Mouse (Mus musculus): ENCODE results near the gene Slc37a4. TPM values are rescaled to one million over a fixed set of nuclear protein-coding genes. Genes with fewer than 3 reads are reported as not detected.
"Not testable (repeated sequence)": the region's sequence is repeated elsewhere in the genome, so short reads cannot be mapped to it uniquely, and the experiment has no call there.

Slc37a4 gene
- polyA plus RNA-seq, 1 experiment from 2014 or later: 31.1 TPM

- Histone ChIP-seq H3K4me1 (peaks cover 11% of the 10 kb centered on the region; the same call in 1 of the 2 replicates), H3K4me3 (replicated peaks) (no peak overlapping the region), H3K9me3 (no peaks in the 10 kb centered on the region), H3K4me2 (no peak overlapping the region), H3K27me3 (replicated peaks) (no peaks in the 10 kb centered on the region), H3K27ac (no peak overlapping the region), H3K9ac (no peak overlapping the region), H3K36me3 (peaks cover under 1% of the 10 kb centered on the region; the same call in 1 of the 2 replicates)
- 83% methylated on average over 6 of the region's 6 CpGs for WGBS
- no peak for ATAC-seq (ENCODE audit: insufficient read depth, low FRiP score, low read depth)
Observed at GRCm38 (mm10) chr9:44376141-44376540, 20.5 kb upstream of the Slc37a4 start.

- H3K9me3 ChIP-seq; H3K27ac ChIP-seq; H3K4me2 ChIP-seq; H3K9ac ChIP-seq; H3K27me3 ChIP-seq (replicated peaks); ATAC-seq (ENCODE audit: insufficient read depth, low FRiP score, low read depth); H3K4me3 ChIP-seq (replicated peaks): not testable (repeated sequence)
- Histone ChIP-seq H3K4me1 (peaks cover 14% of the 10 kb centered on the region; the same call in 1 of the 2 replicates), H3K36me3 (peaks cover 13% of the 10 kb centered on the region)
- 84% methylated on average over 2 of the region's 2 CpGs for WGBS
Observed at GRCm38 (mm10) chr9:44377335-44377734, 19.3 kb upstream of the Slc37a4 start.

GRCm38 (mm10) chr9:44378153-44378730 is 18.4 kb upstream of the Slc37a4 start:
- peak overlapping the region; percentile 56; the same call in 1 of the 2 replicates for H3K9ac ChIP-seq
- peaks cover 14% of the 10 kb centered on the region; the same call in 1 of the 2 replicates for H3K4me1 ChIP-seq
- peak overlapping the region; percentile 83 for H3K27ac ChIP-seq
- peak overlapping the region; percentile 78 for H3K4me3 ChIP-seq (replicated peaks)
- H3K27me3 ChIP-seq (replicated peaks): no peaks in the 10 kb centered on the region
- H3K4me2 ChIP-seq: peak overlapping the region; percentile 66
- H3K9me3 ChIP-seq: no peaks in the 10 kb centered on the region
- 77% methylated on average over 5 of the region's 5 CpGs for WGBS
- peaks cover 22% of the 10 kb centered on the region for H3K36me3 ChIP-seq
- ATAC-seq (ENCODE audit: insufficient read depth, low FRiP score, low read depth): no peak

- WGBS: under 1% methylated on average over 83 of the region's 83 CpGs
- Histone ChIP-seq H3K27ac (peak within 1 kb of the TSS; percentile 83), H3K27me3 (replicated peaks) (no peaks in the 10 kb centered on the region), H3K36me3 (peaks cover 32% of the 10 kb centered on the region), H3K4me2 (peak within 1 kb of the TSS; percentile 80), H3K4me3 (replicated peaks) (peak within 1 kb of the TSS; percentile 78), H3K9me3 (no peaks in the 10 kb centered on the region), H3K4me1 (peaks cover 14% of the 10 kb centered on the region; the same call in 1 of the 2 replicates), H3K9ac (peak within 1 kb of the TSS; percentile 86)
- ATAC-seq (ENCODE audit: insufficient read depth, low FRiP score, low read depth): peak; percentile 97
Observed at GRCm38 (mm10) chr9:44379054-44379834, 17.4 kb upstream of the Slc37a4 start, which contains the start of gene Hyou1. Hyou1 (plus strand) TSS chr9:44379490.

GRCm38 (mm10) chr9:44379862-44380261 is 16.8 kb upstream of the Slc37a4 start:
- H3K4me3 ChIP-seq (replicated peaks): peak overlapping the region; percentile 78
- no peaks in the 10 kb centered on the region for H3K9me3 ChIP-seq
- no peaks in the 10 kb centered on the region for H3K27me3 ChIP-seq (replicated peaks)
- H3K36me3 ChIP-seq: peaks cover 38% of the 10 kb centered on the region
- ATAC-seq (ENCODE audit: insufficient read depth, low FRiP score, low read depth): no peak
- H3K9ac ChIP-seq: peak overlapping the region; percentile 86
- peak overlapping the region; percentile 78 for H3K27ac ChIP-seq
- 3% methylated on average over 15 of the region's 15 CpGs for WGBS
- H3K4me1 ChIP-seq: peaks cover 14% of the 10 kb centered on the region; the same call in 1 of the 2 replicates
- peak overlapping the region; percentile 80 for H3K4me2 ChIP-seq

GRCm38 (mm10) chr9:44384596-44384995 is 12.1 kb upstream of the Slc37a4 start:
- Histone ChIP-seq H3K4me1 (peaks cover 14% of the 10 kb centered on the region; the same call in 1 of the 2 replicates), H3K36me3 (peaks cover 79% of the 10 kb centered on the region), H3K27me3 (replicated peaks) (no peaks in the 10 kb centered on the region), H3K9me3 (no peaks in the 10 kb centered on the region), H3K4me3 (replicated peaks) (no peak overlapping the region), H3K4me2 (no peak overlapping the region), H3K9ac (no peak overlapping the region), H3K27ac (no peak overlapping the region)
- ATAC-seq (ENCODE audit: insufficient read depth, low FRiP score, low read depth): no peak
- WGBS: 88% methylated on average over 13 of the region's 13 CpGs

GRCm38 (mm10) chr9:44387221-44387620 is 9.4 kb upstream of the Slc37a4 start:
- 77% methylated on average over 3 of the region's 3 CpGs for WGBS
- Histone ChIP-seq H3K4me1 (no peaks in the 10 kb centered on the region), H3K9ac (no peak overlapping the region), H3K4me3 (replicated peaks) (no peak overlapping the region), H3K27me3 (replicated peaks) (no peaks in the 10 kb centered on the region), H3K27ac (no peak overlapping the region), H3K4me2 (no peak overlapping the region), H3K36me3 (peaks cover 80% of the 10 kb centered on the region), H3K9me3 (no peaks in the 10 kb centered on the region)
- no peak for ATAC-seq (ENCODE audit: insufficient read depth, low FRiP score, low read depth)

GRCm38 (mm10) chr9:44389273-44389672 is 7.4 kb upstream of the Slc37a4 start:
- WGBS: 64% methylated on average over 8 of the region's 8 CpGs
- Histone ChIP-seq H3K27me3 (replicated peaks) (no peaks in the 10 kb centered on the region), H3K4me1 (no peaks in the 10 kb centered on the region), H3K9me3 (no peaks in the 10 kb centered on the region), H3K27ac (no peak overlapping the region), H3K9ac (no peak overlapping the region), H3K4me2 (no peak overlapping the region), H3K4me3 (replicated peaks) (no peak overlapping the region), H3K36me3 (peaks cover 59% of the 10 kb centered on the region)
- no peak for ATAC-seq (ENCODE audit: insufficient read depth, low FRiP score, low read depth)

GRCm38 (mm10) chr9:44391466-44391865 is 5.2 kb upstream of the Slc37a4 start:
- no peaks in the 10 kb centered on the region for H3K4me1 ChIP-seq
- H3K4me3 ChIP-seq (replicated peaks): no peak overlapping the region
- H3K27ac ChIP-seq: no peak overlapping the region
- WGBS: 35% methylated on average over 4 of the region's 4 CpGs
- H3K36me3 ChIP-seq: peaks cover 38% of the 10 kb centered on the region
- H3K9ac ChIP-seq: no peak overlapping the region
- no peaks in the 10 kb centered on the region for H3K27me3 ChIP-seq (replicated peaks)
- H3K9me3 ChIP-seq: no peaks in the 10 kb centered on the region
- no peak overlapping the region for H3K4me2 ChIP-seq
- peak; percentile 30 for ATAC-seq (ENCODE audit: insufficient read depth, low FRiP score, low read depth)

- no peak overlapping the region for H3K9ac ChIP-seq
- 34% methylated on average over 4 of the region's 4 CpGs for WGBS
- H3K27ac ChIP-seq: peak overlapping the region; percentile 41
- H3K9me3 ChIP-seq: no peaks in the 10 kb centered on the region
- no peak for ATAC-seq (ENCODE audit: insufficient read depth, low FRiP score, low read depth)
- peaks cover 27% of the 10 kb centered on the region for H3K36me3 ChIP-seq
- peak overlapping the region; percentile 79 for H3K4me2 ChIP-seq
- peak overlapping the region; percentile 66 for H3K4me3 ChIP-seq (replicated peaks)
- H3K27me3 ChIP-seq (replicated peaks): no peaks in the 10 kb centered on the region
- no peaks in the 10 kb centered on the region for H3K4me1 ChIP-seq
Observed at GRCm38 (mm10) chr9:44398087-44398486, 1.4 kb downstream of the Slc37a4 start.

- Histone ChIP-seq H3K27ac (peak overlapping the region; percentile 41; the same call in 1 of the 2 replicates), H3K4me1 (no peaks in the 10 kb centered on the region), H3K36me3 (peaks cover 31% of the 10 kb centered on the region), H3K9ac (no peak overlapping the region), H3K4me3 (replicated peaks) (peak overlapping the region; percentile 66), H3K9me3 (no peaks in the 10 kb centered on the region), H3K27me3 (replicated peaks) (no peaks in the 10 kb centered on the region), H3K4me2 (peak overlapping the region; percentile 79)
- WGBS: 76% methylated on average over 9 of the region's 9 CpGs
- no peak for ATAC-seq (ENCODE audit: insufficient read depth, low FRiP score, low read depth)
Observed at GRCm38 (mm10) chr9:44398551-44398950, 1.9 kb downstream of the Slc37a4 start.
